In the genomic region with DNA sequence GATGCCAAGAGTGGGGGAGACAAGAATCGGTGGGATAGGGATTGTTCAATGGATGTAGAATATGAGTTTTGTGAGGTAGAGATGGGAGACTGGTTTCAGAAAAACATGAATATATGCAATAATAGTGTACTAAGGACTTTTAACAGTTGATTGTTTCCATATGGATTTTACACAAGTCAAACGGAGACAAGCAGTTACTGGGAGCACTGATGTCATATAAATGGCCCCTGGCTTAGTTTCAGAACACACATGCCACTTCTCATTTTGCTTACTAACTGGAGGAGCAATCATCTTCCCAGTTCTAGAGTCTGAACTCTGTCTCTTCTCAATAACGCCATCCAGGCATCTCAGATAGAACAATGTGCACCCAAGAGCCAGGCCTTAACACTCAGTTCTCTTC, we compare ENCODE assay signal across 22 mouse cellular contexts. TPM values are rescaled to one million over a fixed set of nuclear protein-coding genes. Genes with fewer than 3 reads are reported as not detected.
A peak's percentile ranks its signal among the peaks of the same experiment; 100 is the strongest.
DNase-seq lines count a peak whose midpoint lies in the region; ATAC-seq and TF ChIP-seq lines count a peak whose summit lies in the region.
"Had no signal": no experiment of that assay in that cellular context is flagged by ENCODE, and none has a peak within 500 bp of the region (broad histone marks: within the 10 kb centered on the region; RNA-seq: fewer than 3 reads in every experiment).

No protein-coding gene starts in this region.

- 62% methylated on average over 3 of the region's 3 CpGs for WGBS in kidney, postnatal 0 days
- 57% methylated on average over 3 of the region's 3 CpGs for WGBS in lung, embryonic 16.5 days
- 29% methylated on average over 3 of the region's 3 CpGs for WGBS in embryonic facial prominence, embryonic 13.5 days
- 42% methylated on average over 3 of the region's 3 CpGs for WGBS in limb, embryonic 14.5 days
- 70% methylated on average over 3 of the region's 3 CpGs for WGBS in heart, embryonic 12.5 days

- no peak for TF ChIP-seq CTCF in kidney, postnatal 0 days (IDR thresholded peaks at IDR 0.05; ENCODE audit: low read depth)

- peak; percentile 48 for DNase-seq in kidney, postnatal 0 days (ENCODE audit: low spot score)
- no peak for DNase-seq in kidney, adult 9 months
- no peak for DNase-seq in lung, postnatal 25 days (ENCODE audit: low spot score)
- DNase-seq in limb, embryonic 14.5 days (ENCODE audit: low spot score), result peak; percentile 33
- DNase-seq in heart, postnatal 25 days (ENCODE audit: low spot score), result no peak
- DNase-seq: adrenal gland, adult 8-10 months; adrenal gland, postnatal 36 days; cerebellum, adult 8-10 months; cerebellum, postnatal 14 days; embryo, embryonic 11 days; gastrocnemius, postnatal 36 days; heart, postnatal 14 days had no signal

- no peak for ATAC-seq in kidney, postnatal 0 days (replicated peaks; ENCODE audit: low FRiP score, low read depth)
- peak; percentile 57 for ATAC-seq in lung, embryonic 16.5 days (ENCODE audit: low read depth)
- ATAC-seq in embryonic facial prominence, embryonic 13.5 days (ENCODE audit: insufficient number of reproducible peaks, insufficient read depth, low FRiP score, low TSS enrichment, low read depth), result no peak
- ATAC-seq in limb, embryonic 14.5 days (ENCODE audit: low FRiP score, low read depth), result peak; percentile 53; the same call in 1 of the 2 replicates
- no peak for ATAC-seq in heart, embryonic 12.5 days (ENCODE audit: insufficient number of reproducible peaks, low FRiP score)
- ATAC-seq: forebrain, embryonic 15.5 days had no signal

- H3K4me2 ChIP-seq in kidney, postnatal 0 days (ENCODE audit: low read length), result no peak overlapping the region
- H3K4me2 ChIP-seq in lung, embryonic 16.5 days (ENCODE audit: low read depth, low read length), result no peak overlapping the region
- H3K4me2 ChIP-seq in embryonic facial prominence, embryonic 13.5 days, result no peak overlapping the region
- H3K4me2 ChIP-seq in limb, embryonic 14.5 days (replicated peaks; ENCODE audit: low read depth, low read length, severe bottlenecking), result no peak overlapping the region
- H3K4me2 ChIP-seq in heart, embryonic 12.5 days, result no peak overlapping the region
- H3K4me2 ChIP-seq: forebrain, embryonic 15.5 days; heart, embryonic 15.5 days; hindbrain, embryonic 14.5 days had no signal

- TF ChIP-seq POLR2A in limb, embryonic 14.5 days (IDR thresholded peaks at IDR 0.05; ENCODE audit: borderline replicate concordance, extremely low read depth, insufficient read depth, insufficient read length), result no peak

- H3K9ac ChIP-seq in kidney, postnatal 0 days (ENCODE audit: low read depth, low read length), result no peak overlapping the region
- H3K9ac ChIP-seq in lung, embryonic 16.5 days (ENCODE audit: low read length), result no peak overlapping the region
- H3K9ac ChIP-seq in embryonic facial prominence, embryonic 13.5 days, result no peak overlapping the region
- H3K9ac ChIP-seq in limb, embryonic 14.5 days (ENCODE audit: low read depth, low read length, severe bottlenecking), result no peak overlapping the region
- H3K9ac ChIP-seq in heart, embryonic 12.5 days, result no peak overlapping the region
- H3K9ac ChIP-seq: forebrain, embryonic 15.5 days; heart, embryonic 15.5 days; hindbrain, embryonic 14.5 days had no signal

- no peak overlapping the region for H3K27ac ChIP-seq in kidney, postnatal 0 days
- H3K27ac ChIP-seq in lung, embryonic 16.5 days (ENCODE audit: low read length), result 0 out of 2 replicates have a peak overlapping the region, but pooled peaks have one; percentile 12
- H3K27ac ChIP-seq in embryonic facial prominence, embryonic 13.5 days, result peak overlapping the region; percentile 58
- peak overlapping the region; percentile 65; the same call in 1 of the 2 replicates for H3K27ac ChIP-seq in limb, embryonic 14.5 days (replicated peaks; ENCODE audit: low read depth, low read length)
- no peak overlapping the region for H3K27ac ChIP-seq in heart, embryonic 12.5 days (ENCODE audit: poor library complexity, severe bottlenecking)
- H3K27ac ChIP-seq: forebrain, embryonic 15.5 days; heart, embryonic 10.5 days; heart, embryonic 15.5 days; hindbrain, embryonic 10.5 days; hindbrain, embryonic 14.5 days had no signal

- no peaks in the 10 kb centered on the region for H3K4me1 ChIP-seq in kidney, postnatal 0 days (replicated peaks; ENCODE audit: insufficient read depth, low read length)
- H3K4me1 ChIP-seq in lung, embryonic 16.5 days (replicated peaks; ENCODE audit: control insufficient read depth, insufficient read depth, low read length), result no peaks in the 10 kb centered on the region; the same call in 1 of the 2 replicates
- H3K4me1 ChIP-seq in embryonic facial prominence, embryonic 13.5 days, result peaks cover 12% of the 10 kb centered on the region; the same call in 1 of the 2 replicates
- no peaks in the 10 kb centered on the region for H3K4me1 ChIP-seq in limb, embryonic 14.5 days (ENCODE audit: control insufficient read depth, insufficient read depth, low read length)
- H3K4me1 ChIP-seq in heart, embryonic 12.5 days (replicated peaks), result no peaks in the 10 kb centered on the region
- H3K4me1 ChIP-seq: forebrain, embryonic 15.5 days; heart, embryonic 10.5 days; heart, embryonic 15.5 days; hindbrain, embryonic 10.5 days had no signal

- no peaks in the 10 kb centered on the region for H3K36me3 ChIP-seq in kidney, postnatal 0 days (ENCODE audit: insufficient read depth, low read length)
- H3K36me3 ChIP-seq in lung, embryonic 16.5 days (ENCODE audit: control insufficient read depth, insufficient read depth, low read length), result no peaks in the 10 kb centered on the region
- no peaks in the 10 kb centered on the region for H3K36me3 ChIP-seq in embryonic facial prominence, embryonic 13.5 days
- no peaks in the 10 kb centered on the region for H3K36me3 ChIP-seq in limb, embryonic 14.5 days (ENCODE audit: control insufficient read depth, insufficient read depth, low read length)
- no peaks in the 10 kb centered on the region for H3K36me3 ChIP-seq in heart, embryonic 12.5 days
- H3K36me3 ChIP-seq: forebrain, embryonic 15.5 days; heart, embryonic 10.5 days; heart, embryonic 15.5 days; hindbrain, embryonic 10.5 days had no signal

- no peak overlapping the region for H3K4me3 ChIP-seq in kidney, postnatal 0 days (replicated peaks; ENCODE audit: low read depth, low read length)
- H3K4me3 ChIP-seq in lung, embryonic 16.5 days (ENCODE audit: low read length), result no peak overlapping the region
- no peak overlapping the region for H3K4me3 ChIP-seq in embryonic facial prominence, embryonic 13.5 days
- no peak overlapping the region for H3K4me3 ChIP-seq in limb, embryonic 14.5 days (replicated peaks; ENCODE audit: low read length)
- H3K4me3 ChIP-seq in heart, embryonic 12.5 days, result no peak overlapping the region
- H3K4me3 ChIP-seq: forebrain, embryonic 15.5 days; heart, embryonic 10.5 days; heart, embryonic 15.5 days; hindbrain, embryonic 10.5 days had no signal

- no peaks in the 10 kb centered on the region for H3K27me3 ChIP-seq in kidney, postnatal 0 days (ENCODE audit: insufficient read depth, low read length)
- H3K27me3 ChIP-seq in lung, embryonic 16.5 days (ENCODE audit: control insufficient read depth, insufficient read depth, low read depth, low read length), result no peaks in the 10 kb centered on the region
- H3K27me3 ChIP-seq in embryonic facial prominence, embryonic 13.5 days, result no peaks in the 10 kb centered on the region
- no peaks in the 10 kb centered on the region for H3K27me3 ChIP-seq in limb, embryonic 14.5 days (ENCODE audit: control insufficient read depth, insufficient read depth, low read length)
- H3K27me3 ChIP-seq in heart, embryonic 12.5 days (replicated peaks), result no peaks in the 10 kb centered on the region
- H3K27me3 ChIP-seq: CH12.LX; forebrain, embryonic 15.5 days; heart, embryonic 15.5 days had no signal

- no peaks in the 10 kb centered on the region for H3K9me3 ChIP-seq in kidney, postnatal 0 days (replicated peaks; ENCODE audit: low read length)
- no peaks in the 10 kb centered on the region for H3K9me3 ChIP-seq in lung, embryonic 16.5 days (ENCODE audit: control insufficient read depth, low read length)
- no peaks in the 10 kb centered on the region for H3K9me3 ChIP-seq in embryonic facial prominence, embryonic 13.5 days
- no peaks in the 10 kb centered on the region for H3K9me3 ChIP-seq in limb, embryonic 14.5 days (ENCODE audit: control insufficient read depth, low read length)
- H3K9me3 ChIP-seq in heart, embryonic 12.5 days (replicated peaks), result no peaks in the 10 kb centered on the region
- H3K9me3 ChIP-seq: forebrain, embryonic 15.5 days; heart, embryonic 10.5 days; heart, embryonic 15.5 days; hindbrain, embryonic 10.5 days had no signal

- intact Hi-C loops in heart, postnatal 25 days (cut with DNase I), result no loop called here

RNA-seq across cellular contexts. Expression of gene Brdt, which starts 9.4 kb away (rescaled TPM):
- 1.4 and 1.6 TPM in 2 replicates for polyA plus RNA-seq in kidney, postnatal 0 days (2015; fragmentation: Nextera tagmentation; extraction: Ambion mirVana)
- 1.9 and 2.0 TPM in 2 replicates for polyA plus RNA-seq in lung, embryonic 16.5 days (2015; fragmentation: Nextera tagmentation; extraction: Ambion mirVana)
- 6.6 and 6.9 TPM in 2 replicates for polyA plus RNA-seq in embryonic facial prominence, embryonic 13.5 days (2015; fragmentation: Nextera tagmentation; extraction: Ambion mirVana)
- polyA plus RNA-seq in limb, embryonic 14.5 days (2012; rRNA removed), result 4.8 and 5.0 TPM in 2 replicates
- polyA plus RNA-seq in limb, embryonic 14.5 days (2014; fragmentation: Nextera tagmentation; extraction: Ambion mirVana), result 4.3 and 4.5 TPM in 2 replicates
- 0.31 and 0.45 TPM in 2 replicates for polyA plus RNA-seq in heart, embryonic 12.5 days (2016; fragmentation: Nextera tagmentation; extraction: Ambion mirVana)
- total RNA-seq in heart, postnatal 25 days (2021), result under 1 TPM; 0.26 to 0.56 TPM
- total RNA-seq: common myeloid progenitor, adult 5-6 weeks had no signal

RNA-seq across cellular contexts. Expression of gene Tgfbr3, which starts 51.0 kb away (rescaled TPM):
- 10.5 and 10.8 TPM in 2 replicates for polyA plus RNA-seq in kidney, postnatal 0 days (2015; fragmentation: Nextera tagmentation; extraction: Ambion mirVana)
- polyA plus RNA-seq in lung, embryonic 16.5 days (2015; fragmentation: Nextera tagmentation; extraction: Ambion mirVana), result 29.1 and 31.5 TPM in 2 replicates
- 35.8 and 35.9 TPM in 2 replicates for polyA plus RNA-seq in embryonic facial prominence, embryonic 13.5 days (2015; fragmentation: Nextera tagmentation; extraction: Ambion mirVana)
- 20.7 and 23.2 TPM in 2 replicates for polyA plus RNA-seq in limb, embryonic 14.5 days (2012; rRNA removed)
- polyA plus RNA-seq in limb, embryonic 14.5 days (2014; fragmentation: Nextera tagmentation; extraction: Ambion mirVana), result 29.0 and 29.4 TPM in 2 replicates
- polyA plus RNA-seq in heart, embryonic 12.5 days (2016; fragmentation: Nextera tagmentation; extraction: Ambion mirVana), result 38.1 and 38.2 TPM in 2 replicates
- total RNA-seq in heart, postnatal 25 days (2021), result 10 to 100 TPM; 42.9 to 50.8 TPM

Comparison
In these comparisons a context has a peak if more than half of its experiments do, and no peak if none do; other contexts are left out.
1. DNase-seq: peak in kidney, postnatal 0 days (single experiment) and limb, embryonic 14.5 days (single experiment); none in kidney, adult 9 months (single experiment), lung, postnatal 25 days (single experiment) and heart, postnatal 25 days (single experiment).
2. ATAC-seq: peak in lung, embryonic 16.5 days (single experiment) and limb, embryonic 14.5 days (single experiment); none in kidney, postnatal 0 days (single experiment), embryonic facial prominence, embryonic 13.5 days (single experiment) and heart, embryonic 12.5 days (single experiment).
3. H3K27ac ChIP-seq: peak in lung, embryonic 16.5 days (single experiment), embryonic facial prominence, embryonic 13.5 days (single experiment) and limb, embryonic 14.5 days (single experiment); none in kidney, postnatal 0 days (single experiment) and heart, embryonic 12.5 days (single experiment).